Mouse (Mus musculus): ENCODE data around the gene Fdx1l. TPM values are rescaled to one million over a fixed set of nuclear protein-coding genes. Genes with fewer than 3 reads are reported as not detected.
"Not testable (repeated sequence)": the region's sequence is repeated elsewhere in the genome, so short reads cannot be mapped to it uniquely, and the experiment has no call there.

Gene Fdx1l
- total RNA-seq, 1 experiment from 2014 or later = 38.8 TPM

DNA sequence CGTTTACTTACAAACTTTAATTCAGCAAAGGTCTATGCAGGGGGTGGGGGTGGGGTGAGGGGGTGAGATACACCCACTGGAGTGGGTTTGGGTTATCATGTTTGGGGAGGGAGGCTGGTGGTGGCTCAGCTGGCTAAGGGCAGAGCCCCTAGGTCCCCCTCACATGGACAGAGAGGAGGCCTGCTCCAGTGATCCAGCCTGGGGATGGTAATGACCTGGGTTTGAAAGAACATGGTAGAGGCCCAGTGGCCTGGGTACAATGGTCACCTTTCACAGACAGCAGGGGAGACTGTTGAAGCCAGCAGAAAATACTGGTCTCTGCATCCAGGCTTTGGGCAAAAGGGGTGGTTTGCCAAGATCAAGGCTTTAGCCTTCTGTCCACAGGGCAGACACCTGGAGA, 759 bp upstream of the Fdx1l start:
- no peak for DNase-seq

- no peak for DNase-seq
These were observed 773 bp downstream of the Fdx1l start for GRCm38 (mm10) chr9:21072641-21073040.

GRCm38 (mm10) chr9:21067006-21067684, 6.3 kb downstream of the Fdx1l start, which contains the start of gene Zglp1:
Gene Zglp1 (minus strand): TSS chr9:21067093.
- DNase-seq = no peak

DNA sequence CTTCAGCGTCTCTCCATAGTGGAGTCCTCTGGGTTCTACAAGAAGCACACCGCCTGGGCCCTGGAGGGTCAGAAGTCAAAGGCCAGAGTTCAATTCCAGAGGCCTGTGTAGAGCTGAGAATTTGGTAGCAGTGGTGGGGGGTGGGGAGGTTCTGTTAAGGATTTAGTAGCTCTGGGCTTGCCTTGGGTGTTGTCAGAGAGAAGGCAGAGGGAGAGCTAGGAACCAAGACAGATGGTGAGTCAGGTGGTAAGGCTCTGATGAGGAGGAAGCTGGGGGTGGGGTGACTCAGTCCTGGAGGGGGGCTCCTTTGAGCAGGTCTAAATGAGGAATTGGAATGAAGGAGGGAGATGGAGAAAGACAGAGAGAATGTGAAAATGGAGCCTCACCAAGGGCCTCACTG, 10.5 kb downstream of the Fdx1l start:
- DNase-seq = no peak

DNA sequence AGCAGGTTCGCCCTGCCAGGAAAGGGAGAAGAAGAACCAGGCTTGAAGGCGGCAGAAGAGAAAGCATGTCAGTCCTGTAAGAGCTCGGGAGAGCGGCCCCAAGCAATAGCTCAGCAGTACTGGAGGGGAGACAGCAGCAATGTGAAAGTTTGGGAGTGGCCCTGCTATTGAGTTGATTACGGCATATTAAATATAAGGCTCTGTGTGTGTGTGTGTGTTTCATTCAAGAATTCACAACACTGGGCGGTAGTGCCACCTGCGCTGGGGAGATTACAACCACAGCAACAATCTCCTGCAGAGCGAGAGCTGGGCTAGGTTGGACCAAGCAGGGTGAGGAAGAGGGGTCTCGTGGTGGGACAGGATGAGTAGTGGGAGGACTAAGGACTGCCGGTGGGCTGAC, 21.8 kb downstream of the Fdx1l start:
- no peak for DNase-seq

GRCm38 (mm10) chr9:21045235-21045634, 28.2 kb downstream of the Fdx1l start:
- no peak for DNase-seq

DNA sequence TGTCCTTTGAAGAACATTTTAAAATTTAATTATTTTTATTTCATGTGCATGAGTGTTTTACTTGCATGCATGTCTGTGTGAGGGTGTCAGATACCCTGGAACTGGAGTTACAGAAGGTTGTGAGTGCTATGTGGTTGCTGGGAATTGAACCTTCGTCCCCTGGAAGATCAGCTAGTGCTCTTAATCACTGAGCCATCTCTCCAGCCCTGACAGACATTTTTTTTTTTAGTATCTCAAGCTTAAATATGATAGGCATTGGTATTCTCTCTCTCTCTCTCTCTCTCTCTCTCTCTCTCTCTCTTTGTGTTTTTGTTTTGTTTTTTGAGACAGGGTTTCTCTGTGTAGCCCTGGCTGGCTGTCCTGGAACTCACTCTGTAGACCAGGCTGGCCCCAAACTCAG, 28.6 kb downstream of the Fdx1l start:
- DNase-seq = not testable (repeated sequence)

DNA sequence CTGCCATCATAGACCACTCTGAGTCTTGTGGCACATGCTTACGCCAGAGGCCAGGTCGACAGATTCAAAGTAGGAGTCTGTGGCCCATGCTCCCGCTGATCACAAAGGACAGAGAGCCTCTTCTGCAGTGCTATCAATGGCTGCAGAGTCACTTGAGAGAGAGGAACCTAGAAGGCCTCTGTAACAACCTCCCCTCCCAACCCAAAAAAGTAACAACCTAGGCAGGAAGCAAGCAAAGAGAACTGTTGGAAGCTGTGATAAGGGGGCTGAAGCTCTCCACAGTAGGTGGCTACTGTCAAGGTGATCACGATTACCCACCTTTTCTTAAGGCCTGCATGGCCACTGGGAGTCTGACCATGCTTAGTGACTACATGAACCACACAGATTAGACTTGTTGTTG, 29.9 kb downstream of the Fdx1l start:
- no peak for DNase-seq

DNA sequence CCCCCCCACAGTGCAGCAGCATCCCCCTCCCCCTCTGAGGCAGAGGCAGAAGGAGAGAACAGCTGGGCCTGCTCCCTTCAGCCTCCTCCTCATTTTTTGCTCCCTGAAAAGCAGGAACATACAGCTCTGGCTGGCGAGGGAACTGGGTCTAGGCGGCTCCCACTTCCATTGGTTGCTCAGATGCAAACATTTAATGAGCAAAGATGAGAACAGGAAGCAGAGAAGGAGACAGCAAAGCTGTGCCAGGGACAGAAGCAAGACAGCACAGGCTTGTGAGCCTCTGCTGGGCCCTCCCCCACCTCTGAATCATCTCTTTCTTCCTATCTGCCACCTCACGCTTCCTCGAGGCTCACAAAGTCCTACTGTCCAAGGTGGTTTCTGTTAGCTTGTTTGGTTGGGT, 32.1 kb downstream of the Fdx1l start:
- peak; percentile 37 for DNase-seq

DNA sequence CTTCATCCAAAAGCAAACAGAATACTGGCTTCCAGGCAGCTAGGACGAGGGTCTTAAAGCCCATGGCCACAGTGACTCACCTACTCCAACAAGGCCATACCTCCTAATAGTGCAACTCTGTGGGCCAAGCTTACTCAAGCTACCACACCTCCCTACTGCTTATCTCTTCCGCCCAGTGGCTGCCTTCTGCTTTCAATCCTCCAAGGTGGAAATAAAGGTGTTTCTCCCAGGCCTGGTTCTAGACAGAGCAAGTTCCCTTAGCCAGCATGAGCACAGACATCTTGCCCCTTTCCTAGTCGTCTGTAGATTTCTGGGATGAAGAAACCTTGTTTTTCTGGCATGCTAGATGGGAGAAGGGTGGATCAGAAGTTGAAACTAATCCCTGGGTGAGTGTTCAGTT, 33.6 kb downstream of the Fdx1l start:
- no peak for DNase-seq

DNA sequence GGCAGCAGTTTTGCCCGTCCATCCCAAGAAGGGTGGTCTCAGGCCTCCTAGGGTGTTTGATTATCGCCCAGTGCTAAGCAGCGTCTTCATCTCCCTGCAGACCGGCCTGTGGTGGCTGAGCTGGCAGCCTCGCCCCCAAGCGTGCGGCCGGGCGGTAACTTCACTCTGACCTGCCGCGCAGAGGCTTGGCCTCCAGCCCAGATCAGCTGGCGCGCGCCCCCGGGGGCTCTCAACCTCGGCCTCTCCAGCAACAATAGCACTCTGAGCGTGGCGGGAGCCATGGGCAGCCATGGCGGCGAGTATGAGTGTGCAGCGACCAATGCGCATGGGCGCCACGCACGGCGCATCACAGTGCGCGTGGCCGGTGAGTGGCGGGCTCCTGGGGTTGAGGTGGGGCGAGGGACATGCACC, 35.9 kb downstream of the Fdx1l start:
- DNase-seq = peak; percentile 59

GRCm38 (mm10) chr9:21036666-21037065, 36.7 kb downstream of the Fdx1l start:
- DNase-seq = no peak

GRCm38 (mm10) chr9:21036161-21036560, 37.3 kb downstream of the Fdx1l start:
- DNase-seq = no peak

- DNase-seq = no peak
These were observed 37.8 kb downstream of the Fdx1l start for GRCm38 (mm10) chr9:21035586-21035985.

DNA sequence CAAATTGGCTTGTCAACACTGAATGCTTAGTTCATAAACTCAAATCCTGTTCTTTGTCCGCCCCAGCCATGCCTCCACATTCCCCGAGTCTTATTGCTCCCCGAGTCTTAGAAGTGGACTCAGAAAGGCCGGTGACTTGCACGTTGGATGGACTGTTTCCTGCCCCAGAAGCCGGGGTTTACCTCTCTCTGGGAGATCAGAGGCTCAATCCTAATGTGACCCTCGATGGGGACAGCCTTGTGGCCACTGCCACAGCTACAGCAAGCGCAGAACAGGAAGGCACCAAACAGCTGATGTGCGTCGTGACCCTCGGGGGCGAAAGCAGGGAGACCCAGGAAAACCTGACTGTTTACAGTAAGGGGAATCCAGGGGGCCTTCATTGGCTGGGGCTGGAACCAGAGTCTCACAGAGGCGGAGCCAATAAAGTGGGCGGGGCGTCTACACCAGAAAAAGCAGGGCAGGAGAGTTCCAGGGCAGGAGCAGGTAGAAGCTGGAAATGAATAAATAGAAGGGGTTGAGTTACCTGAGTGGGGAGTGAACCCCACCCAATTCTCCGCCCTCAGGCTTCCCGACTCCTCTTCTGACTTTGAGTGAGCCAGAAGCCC, 38.8 kb downstream of the Fdx1l start:
- DNase-seq = no peak

DNA sequence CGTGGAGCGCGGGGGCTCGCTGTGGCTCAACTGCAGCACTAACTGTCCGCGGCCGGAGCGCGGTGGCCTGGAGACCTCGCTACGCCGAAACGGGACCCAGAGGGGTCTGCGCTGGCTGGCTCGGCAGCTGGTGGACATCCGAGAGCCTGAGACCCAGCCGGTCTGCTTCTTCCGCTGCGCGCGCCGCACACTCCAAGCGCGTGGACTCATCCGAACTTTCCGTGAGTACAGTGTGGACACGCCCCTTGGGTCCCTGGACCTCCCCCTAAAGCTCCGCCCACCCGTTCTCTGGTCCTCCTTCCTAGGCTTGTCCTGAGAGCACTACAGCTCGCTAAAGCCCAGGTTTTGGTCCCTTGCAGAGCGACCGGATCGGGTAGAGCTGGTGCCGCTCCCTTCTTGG, 40.3 kb downstream of the Fdx1l start:
- DNase-seq = peak; percentile 94

DNA sequence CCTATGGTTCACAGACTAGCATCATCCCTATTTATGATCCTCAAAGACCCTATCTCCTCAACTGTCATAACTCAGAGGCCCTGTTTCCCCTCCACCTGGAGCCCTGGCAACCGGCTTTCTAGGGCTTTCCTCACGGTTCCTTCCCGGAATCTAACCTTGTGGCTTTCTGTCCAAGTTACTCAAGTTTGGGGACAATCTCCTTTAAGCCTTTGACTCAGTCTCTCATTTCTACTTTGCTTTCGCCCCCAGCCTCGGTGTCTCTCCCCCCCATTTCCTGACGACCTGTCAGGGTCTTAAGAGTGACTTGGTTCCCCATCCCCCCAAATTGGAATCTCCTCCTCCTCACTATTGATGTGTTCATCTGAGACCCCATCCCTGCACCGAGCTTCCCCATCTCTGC, 40.9 kb downstream of the Fdx1l start:
- DNase-seq = no peak

- DNase-seq = peak; percentile 47
These were observed 41.5 kb downstream of the Fdx1l start, which contains the start of gene Icam5 for GRCm38 (mm10) chr9:21031896-21032351. Gene Icam5 (plus strand): TSS chr9:21032073.

DNA sequence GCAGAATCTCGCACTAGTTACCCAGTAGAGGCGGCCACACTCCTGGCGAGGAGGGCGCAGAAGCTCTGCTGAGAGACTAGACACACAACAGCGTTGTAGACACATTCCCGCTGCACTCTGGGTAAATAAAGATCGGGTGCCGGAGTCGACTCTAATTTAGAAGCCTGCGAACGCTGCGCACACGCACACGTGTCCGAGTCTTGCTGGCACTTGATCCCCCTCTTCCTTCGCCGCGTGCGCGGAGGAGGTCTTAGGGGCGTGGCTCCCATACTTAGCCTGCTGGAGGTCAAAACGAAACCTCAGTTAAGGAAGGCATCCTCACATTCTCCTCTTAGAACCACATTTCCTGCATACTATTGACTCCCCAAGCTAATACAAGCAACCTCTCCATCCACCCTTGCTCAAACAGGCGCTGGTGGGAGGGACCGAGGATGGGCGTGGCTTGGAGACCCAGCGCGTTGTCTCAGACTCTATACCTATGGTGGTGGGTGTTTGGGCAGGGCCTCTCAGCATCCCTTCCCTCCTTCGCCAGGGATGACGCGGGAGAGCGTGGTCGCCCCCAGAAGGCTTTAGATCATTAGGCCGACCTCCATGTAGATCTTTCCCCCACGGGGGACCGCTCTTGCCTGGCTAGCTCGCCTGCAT, 42.0 kb downstream of the Fdx1l start:
- DNase-seq = peak; percentile 78

GRCm38 (mm10) chr9:21030781-21031250, 42.6 kb downstream of the Fdx1l start:
- peak; percentile 91 for DNase-seq

DNA sequence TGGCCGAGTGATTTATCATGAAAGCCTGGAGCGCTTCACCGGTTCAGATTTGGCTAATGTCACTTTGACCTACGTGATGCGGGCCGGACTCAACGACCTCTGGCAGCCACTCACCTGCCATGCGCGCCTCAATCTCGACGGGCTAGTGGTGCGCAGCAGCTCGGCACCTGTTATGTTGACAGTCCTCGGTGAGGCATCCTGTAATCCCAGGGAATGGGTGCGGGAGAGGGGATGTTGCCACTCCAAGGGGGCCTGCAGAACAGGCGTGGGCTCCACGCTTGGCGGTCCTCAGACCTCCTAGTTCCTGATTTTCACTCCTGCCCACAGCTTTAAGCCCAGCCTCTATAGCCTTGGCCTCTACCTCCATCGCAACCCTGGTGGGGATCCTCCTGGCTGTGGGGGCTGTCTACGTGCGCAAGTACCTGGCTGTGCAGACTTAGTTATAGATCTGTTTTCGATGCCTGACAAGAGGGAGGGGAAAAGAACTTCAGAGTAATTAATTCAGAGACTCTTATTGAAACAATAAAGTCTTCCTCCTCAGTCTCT, 43.3 kb downstream of the Fdx1l start:
- no peak for DNase-seq

DNA sequence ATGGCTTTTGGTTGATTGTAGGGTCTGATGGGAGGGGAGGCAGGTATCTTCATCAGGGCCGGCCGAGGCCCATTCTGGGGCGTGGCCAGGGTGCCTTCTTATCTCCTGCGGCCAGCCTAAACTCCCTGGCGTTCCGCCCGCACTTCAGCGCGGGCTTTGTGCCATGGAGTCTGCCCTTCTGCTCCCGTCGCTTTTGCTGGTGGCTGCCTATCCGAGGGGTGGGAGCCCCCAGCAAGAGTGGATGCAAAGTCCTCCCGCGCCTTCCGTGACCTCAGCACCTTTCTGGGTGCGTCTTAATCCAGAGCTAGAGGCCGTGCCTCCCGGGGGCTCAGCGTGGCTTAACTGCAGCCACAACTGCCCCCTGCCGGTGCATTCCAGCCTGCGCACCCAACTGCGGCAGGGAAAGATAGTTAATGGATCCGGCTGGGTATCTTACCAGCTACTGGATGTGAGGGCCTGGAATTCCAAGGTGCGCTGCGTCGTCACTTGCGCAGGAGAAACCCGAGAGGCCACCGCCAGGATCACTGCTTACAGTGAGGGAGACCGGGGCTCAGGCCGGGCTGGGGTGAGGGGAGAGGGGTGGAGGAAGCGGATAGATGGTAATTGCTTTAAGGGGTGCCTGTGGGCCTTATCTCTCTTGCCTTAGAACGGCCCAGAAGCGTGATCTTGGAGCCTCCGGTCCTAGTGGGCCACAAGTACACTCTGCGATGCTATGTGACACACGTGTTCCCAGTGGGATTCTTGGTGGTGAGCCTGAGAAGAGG, 43.9 kb downstream of the Fdx1l start, which contains the start of gene Icam4:
Gene Icam4 (plus strand): TSS at position 83 of the 764 bp plus-strand sequence.
- peak; percentile 91 for DNase-seq
